Mouse (Mus musculus): ENCODE data around the gene Ppm1m. TPM values are rescaled to one million over a fixed set of nuclear protein-coding genes. Genes with fewer than 3 reads are reported as not detected.

Gene Ppm1m
- polyA plus RNA-seq, 1 experiment from 2014 or later: 45.0 TPM

DNA sequence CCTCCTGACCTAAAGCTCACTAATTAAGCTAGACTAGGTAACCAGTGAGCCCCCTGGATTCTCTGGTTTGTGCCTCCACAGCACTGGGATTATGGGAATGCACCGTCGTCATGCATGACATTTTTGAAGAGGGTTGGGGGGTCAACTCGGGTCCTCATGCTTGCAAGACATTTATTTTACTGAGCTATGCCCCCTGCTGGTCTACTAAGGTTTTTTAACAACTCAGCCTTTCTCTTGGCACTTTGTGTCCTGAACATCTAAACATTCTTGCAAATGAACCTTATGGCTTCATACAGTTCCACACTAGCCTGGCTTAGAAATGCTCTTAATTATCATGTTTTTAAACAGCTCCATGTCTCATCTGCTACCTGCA, 31.2 kb upstream of the Ppm1m start:
- peaks cover 37% of the 10 kb centered on the region for H3K36me3 ChIP-seq
- DNase-seq (ENCODE audit: low spot score): no peak
- H3K27me3 ChIP-seq (ENCODE audit: insufficient read depth, poor library complexity, severe bottlenecking): peaks cover 15% of the 10 kb centered on the region
- WGBS: 55% methylated on average over 3 of the region's 3 CpGs
- H3K27ac ChIP-seq: no peak overlapping the region
- peaks cover 34% of the 10 kb centered on the region for H3K4me1 ChIP-seq
- no peak overlapping the region for H3K4me3 ChIP-seq
- no peaks in the 10 kb centered on the region for H3K9me3 ChIP-seq

DNA sequence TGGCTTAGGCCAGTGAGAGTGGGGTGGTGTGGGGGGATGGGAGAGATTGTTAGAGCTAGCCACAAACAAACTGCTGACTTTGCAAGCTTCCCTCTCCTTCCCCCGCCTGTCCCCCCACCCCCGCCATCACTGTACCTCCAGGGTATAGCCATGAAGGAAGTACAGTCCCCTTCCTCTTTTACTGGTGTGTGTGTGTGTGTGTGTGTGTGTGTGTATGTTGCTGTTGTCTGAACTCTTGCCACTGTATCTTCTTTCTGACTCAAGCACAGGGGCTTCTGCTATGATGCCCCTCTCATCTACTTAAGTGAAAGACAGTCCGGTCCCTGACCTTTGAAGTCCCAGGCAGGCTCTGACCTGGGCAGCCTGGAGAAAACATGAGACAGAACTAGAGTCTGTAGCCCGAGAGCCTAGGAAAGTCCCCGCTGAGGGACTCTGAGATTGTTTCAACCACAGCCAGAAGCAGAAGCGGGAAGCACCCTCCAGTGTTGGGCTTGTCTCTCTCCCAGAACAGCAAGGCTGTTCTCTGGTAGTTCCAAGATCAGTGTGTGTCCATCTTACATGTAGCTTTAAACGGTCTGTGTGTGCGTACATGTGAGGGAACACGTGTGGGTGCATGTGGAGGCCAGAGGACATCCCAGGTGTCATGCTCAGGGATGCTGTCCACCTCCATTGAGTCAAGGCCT, 30.6 kb upstream of the Ppm1m start:
- H3K4me3 ChIP-seq: no peak overlapping the region
- no peak for DNase-seq (ENCODE audit: low spot score)
- no peak overlapping the region for H3K27ac ChIP-seq
- peaks cover 20% of the 10 kb centered on the region for H3K27me3 ChIP-seq (ENCODE audit: insufficient read depth, poor library complexity, severe bottlenecking)
- WGBS: 78% methylated on average over 9 of the region's 9 CpGs
- peaks cover 33% of the 10 kb centered on the region for H3K4me1 ChIP-seq
- no peaks in the 10 kb centered on the region for H3K9me3 ChIP-seq
- peaks cover 32% of the 10 kb centered on the region for H3K36me3 ChIP-seq

DNA sequence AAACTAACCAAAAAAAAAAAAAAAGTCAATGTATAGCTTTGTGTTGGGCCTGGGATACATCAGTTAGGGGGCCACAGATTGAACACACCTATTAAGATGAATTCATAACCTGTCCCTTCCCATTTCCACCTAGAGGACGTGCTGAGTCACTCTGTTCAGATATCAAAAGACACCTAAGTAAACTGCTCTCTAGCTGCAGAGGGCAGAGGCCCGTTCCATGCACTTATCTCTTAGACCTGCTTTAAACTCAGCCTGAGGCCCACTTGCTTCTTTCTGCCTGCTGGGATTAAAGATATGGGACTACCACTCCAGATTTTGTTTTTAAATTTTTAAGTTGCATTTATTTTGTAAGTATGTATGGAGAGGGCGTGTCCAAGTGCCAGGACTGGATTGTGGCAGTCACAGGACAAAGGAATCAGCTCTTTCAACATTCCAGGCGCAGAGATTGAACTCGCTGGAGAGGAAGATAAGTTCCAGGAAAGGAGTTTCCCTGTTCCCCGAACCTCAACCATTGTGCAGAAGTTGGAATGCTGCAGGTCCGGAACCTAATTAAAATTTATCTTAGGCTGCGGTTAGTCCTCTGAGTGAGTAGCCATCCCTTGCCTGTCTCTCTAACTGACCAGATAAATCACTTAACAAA, 28.4 kb upstream of the Ppm1m start:
- peaks cover 10% of the 10 kb centered on the region for H3K36me3 ChIP-seq
- no peaks in the 10 kb centered on the region for H3K9me3 ChIP-seq
- H3K4me1 ChIP-seq: peaks cover 23% of the 10 kb centered on the region
- H3K27ac ChIP-seq: peak overlapping the region; percentile 6; the same call in 1 of the 2 replicates
- H3K4me3 ChIP-seq: no peak overlapping the region
- H3K27me3 ChIP-seq (ENCODE audit: insufficient read depth, poor library complexity, severe bottlenecking): peaks cover 43% of the 10 kb centered on the region
- DNase-seq (ENCODE audit: low spot score): no peak
- WGBS: 25% methylated on average over 8 of the region's 8 CpGs

DNA sequence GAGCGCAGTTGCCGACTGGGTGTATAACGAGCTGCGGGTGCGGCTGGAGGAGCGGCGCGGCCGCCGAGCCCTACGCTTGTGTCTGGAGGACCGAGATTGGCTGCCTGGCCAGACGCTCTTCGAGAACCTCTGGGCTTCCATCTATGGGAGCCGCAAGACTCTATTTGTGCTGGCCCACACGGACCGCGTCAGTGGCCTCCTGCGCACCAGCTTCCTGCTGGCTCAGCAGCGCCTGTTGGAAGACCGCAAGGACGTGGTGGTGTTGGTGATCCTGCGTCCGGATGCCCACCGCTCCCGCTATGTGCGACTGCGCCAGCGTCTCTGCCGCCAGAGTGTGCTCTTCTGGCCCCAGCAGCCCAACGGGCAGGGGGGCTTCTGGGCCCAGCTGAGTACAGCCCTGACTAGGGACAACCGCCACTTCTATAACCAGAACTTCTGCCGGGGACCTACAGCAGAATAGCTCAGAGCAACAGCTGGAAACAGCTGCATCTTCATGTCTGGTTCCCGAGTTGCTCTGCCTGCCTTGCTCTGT, 26.7 kb upstream of the Ppm1m start:
- Histone ChIP-seq H3K27ac (peak overlapping the region; percentile 62; the same call in 1 of the 2 replicates), H3K9me3 (no peaks in the 10 kb centered on the region), H3K4me1 (peaks cover 19% of the 10 kb centered on the region), H3K4me3 (peak overlapping the region; percentile 57), H3K36me3 (no peaks in the 10 kb centered on the region), H3K27me3 (ENCODE audit: insufficient read depth, poor library complexity, severe bottlenecking) (peaks cover 48% of the 10 kb centered on the region)
- DNase-seq (ENCODE audit: low spot score): no peak
- WGBS: 4% methylated on average over 34 of the region's 34 CpGs

DNA sequence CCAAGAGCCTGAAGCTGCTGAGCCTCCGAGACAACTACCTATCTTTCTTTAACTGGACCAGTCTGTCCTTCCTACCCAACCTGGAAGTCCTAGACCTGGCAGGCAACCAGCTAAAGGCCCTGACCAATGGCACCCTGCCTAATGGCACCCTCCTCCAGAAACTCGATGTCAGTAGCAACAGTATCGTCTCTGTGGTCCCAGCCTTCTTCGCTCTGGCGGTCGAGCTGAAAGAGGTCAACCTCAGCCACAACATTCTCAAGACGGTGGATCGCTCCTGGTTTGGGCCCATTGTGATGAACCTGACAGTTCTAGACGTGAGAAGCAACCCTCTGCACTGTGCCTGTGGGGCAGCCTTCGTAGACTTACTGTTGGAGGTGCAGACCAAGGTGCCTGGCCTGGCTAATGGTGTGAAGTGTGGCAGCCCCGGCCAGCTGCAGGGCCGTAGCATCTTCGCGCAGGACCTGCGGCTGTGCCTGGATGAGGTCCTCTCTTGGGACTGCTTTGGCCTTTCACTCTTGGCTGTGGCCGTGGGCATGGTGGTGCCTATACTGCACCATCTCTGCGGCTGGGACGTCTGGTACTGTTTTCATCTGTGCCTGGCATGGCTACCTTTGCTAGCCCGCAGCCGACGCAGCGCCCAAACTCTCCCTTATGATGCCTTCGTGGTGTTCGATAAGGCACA, 26.1 kb upstream of the Ppm1m start:
- peak overlapping the region; percentile 62; the same call in 1 of the 2 replicates for H3K27ac ChIP-seq
- H3K9me3 ChIP-seq: no peaks in the 10 kb centered on the region
- peak overlapping the region; percentile 57 for H3K4me3 ChIP-seq
- no peak for DNase-seq (ENCODE audit: low spot score)
- H3K27me3 ChIP-seq (ENCODE audit: insufficient read depth, poor library complexity, severe bottlenecking): peaks cover 48% of the 10 kb centered on the region
- H3K4me1 ChIP-seq: peaks cover 19% of the 10 kb centered on the region
- H3K36me3 ChIP-seq: no peaks in the 10 kb centered on the region
- 51% methylated on average over 24 of the region's 24 CpGs for WGBS

GRCm38 (mm10) chr9:106222994-106223393, 23.4 kb upstream of the Ppm1m start:
- Histone ChIP-seq H3K27ac (no peak overlapping the region), H3K27me3 (ENCODE audit: insufficient read depth, poor library complexity, severe bottlenecking) (peaks cover 48% of the 10 kb centered on the region), H3K36me3 (no peaks in the 10 kb centered on the region), H3K4me3 (no peak overlapping the region), H3K4me1 (peaks cover 17% of the 10 kb centered on the region), H3K9me3 (no peaks in the 10 kb centered on the region)
- WGBS: 78% methylated on average over 4 of the region's 4 CpGs
- DNase-seq (ENCODE audit: low spot score): no peak

GRCm38 (mm10) chr9:106222261-106222851, 22.8 kb upstream of the Ppm1m start, which contains the start of gene Tlr9:
Gene Tlr9, plus strand, starts transcription at chr9:106222598.
- Histone ChIP-seq H3K27ac (no peak within 1 kb of the TSS), H3K4me3 (no peak within 1 kb of the TSS), H3K9me3 (no peaks in the 10 kb centered on the region), H3K27me3 (ENCODE audit: insufficient read depth, poor library complexity, severe bottlenecking) (peaks cover 48% of the 10 kb centered on the region), H3K36me3 (no peaks in the 10 kb centered on the region), H3K4me1 (peaks cover 14% of the 10 kb centered on the region)
- WGBS: 73% methylated on average over 4 of the region's 4 CpGs
- DNase-seq (ENCODE audit: low spot score): no peak

- WGBS: 61% methylated on average over 8 of the region's 8 CpGs
- Histone ChIP-seq H3K4me1 (peaks cover 5% of the 10 kb centered on the region; the same call in 1 of the 2 replicates), H3K27me3 (ENCODE audit: insufficient read depth, poor library complexity, severe bottlenecking) (peaks cover 36% of the 10 kb centered on the region), H3K36me3 (no peaks in the 10 kb centered on the region), H3K4me3 (no peak overlapping the region), H3K9me3 (no peaks in the 10 kb centered on the region), H3K27ac (no peak overlapping the region)
- no peak for DNase-seq (ENCODE audit: low spot score)
Observed at GRCm38 (mm10) chr9:106220894-106221523, 21.5 kb upstream of the Ppm1m start.

GRCm38 (mm10) chr9:106216971-106217370, 17.4 kb upstream of the Ppm1m start:
- no peak overlapping the region for H3K27ac ChIP-seq
- 87% methylated on average over 7 of the region's 7 CpGs for WGBS
- DNase-seq (ENCODE audit: low spot score): no peak
- no peak overlapping the region for H3K4me3 ChIP-seq
- peaks cover 8% of the 10 kb centered on the region for H3K4me1 ChIP-seq
- H3K9me3 ChIP-seq: no peaks in the 10 kb centered on the region
- H3K27me3 ChIP-seq (ENCODE audit: insufficient read depth, poor library complexity, severe bottlenecking): no peaks in the 10 kb centered on the region
- H3K36me3 ChIP-seq: peaks cover 35% of the 10 kb centered on the region

GRCm38 (mm10) chr9:106215341-106216125, 16.0 kb upstream of the Ppm1m start:
- Histone ChIP-seq H3K9me3 (no peaks in the 10 kb centered on the region), H3K36me3 (peaks cover 35% of the 10 kb centered on the region), H3K27ac (no peak overlapping the region), H3K4me1 (peaks cover 20% of the 10 kb centered on the region), H3K27me3 (ENCODE audit: insufficient read depth, poor library complexity, severe bottlenecking) (no peaks in the 10 kb centered on the region), H3K4me3 (no peak overlapping the region)
- DNase-seq (ENCODE audit: low spot score): no peak
- 82% methylated on average over 6 of the region's 6 CpGs for whole genome bisulfite sequencing

GRCm38 (mm10) chr9:106212594-106212981, 13.0 kb upstream of the Ppm1m start:
- WGBS: 69% methylated on average over 12 of the region's 12 CpGs
- H3K36me3 ChIP-seq: peaks cover 46% of the 10 kb centered on the region
- H3K4me1 ChIP-seq: peaks cover 23% of the 10 kb centered on the region
- H3K27ac ChIP-seq: no peak overlapping the region
- H3K27me3 ChIP-seq (ENCODE audit: insufficient read depth, poor library complexity, severe bottlenecking): no peaks in the 10 kb centered on the region
- no peak overlapping the region for H3K4me3 ChIP-seq
- H3K9me3 ChIP-seq: no peaks in the 10 kb centered on the region
- no peak for DNase-seq (ENCODE audit: low spot score)

All from heart, embryonic 10.5 days (tissue).